Mouse (Mus musculus) right cerebral cortex, postnatal 10 days (tissue): ENCODE measurements around the gene Cst8.
A peak's percentile ranks its signal among the peaks of the same experiment; 100 is the strongest.
"Not testable (repeated sequence)": the region's sequence is repeated elsewhere in the genome, so short reads cannot be mapped to it uniquely, and the experiment has no call there.

Experiments
- DNase-seq, 2 experiments: peaks; one replicate each; pipeline ENCODE4 v3.0.0; 2021; ENCODE audit warnings: low spot score in 2 of 2

Gene Cst8

GRCm38 (mm10) chr2:148798485-148798884 is at the start of gene Cst8:
TSS of gene Cst8 (plus strand) at chr2:148798785.
- DNase-seq: no peak

GRCm38 (mm10) chr2:148750058-148750457 is 48.5 kb upstream of the Cst8 start, which contains the start of gene Cstl1:
TSS of gene Cstl1 (plus strand) at chr2:148750358.
- DNase-seq: no peak

DNA sequence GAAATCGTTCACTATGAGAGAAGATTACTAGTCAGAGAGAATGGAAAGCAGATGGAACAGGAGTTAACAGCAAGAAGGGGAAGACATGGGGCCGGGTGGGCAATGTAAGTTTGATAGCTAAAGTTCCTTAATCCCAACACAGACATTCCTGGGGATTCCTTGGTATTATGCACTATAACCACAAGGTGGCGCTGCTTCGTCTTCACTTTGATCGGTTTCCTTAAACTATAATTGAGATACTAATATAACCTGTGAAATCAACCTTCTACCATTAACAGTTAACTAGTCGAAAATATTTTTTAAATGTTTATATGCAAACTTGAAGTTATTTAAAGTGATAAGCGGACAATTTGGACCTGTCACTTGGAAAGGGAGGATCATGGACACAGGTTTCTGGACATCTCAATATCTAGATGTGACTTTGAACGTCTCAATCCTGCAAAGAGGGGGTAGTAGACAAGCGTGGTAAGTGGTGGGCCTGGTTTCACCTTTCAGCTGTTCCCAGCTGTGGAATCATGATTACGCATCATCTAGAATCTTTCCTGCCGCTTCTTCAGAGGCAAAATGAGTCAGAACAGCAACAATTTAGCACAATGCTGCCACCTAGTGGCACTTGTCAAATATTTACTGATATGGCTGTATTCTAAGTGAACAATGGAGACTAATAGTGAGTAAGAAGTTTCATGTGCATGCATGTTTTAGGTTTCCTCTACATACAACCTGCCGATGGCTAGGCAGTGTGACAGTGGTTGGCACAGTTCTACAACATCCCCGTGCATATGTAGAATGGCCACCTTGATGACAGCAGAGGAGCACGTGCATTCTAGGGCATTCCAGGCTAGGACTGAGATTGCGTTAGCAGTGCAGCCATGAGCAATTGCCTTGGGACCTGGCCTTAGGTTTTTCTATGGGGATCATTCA is 46.4 kb upstream of the Cst8 start:
- DNase-seq: peak; percentile 82 to 83

DNA sequence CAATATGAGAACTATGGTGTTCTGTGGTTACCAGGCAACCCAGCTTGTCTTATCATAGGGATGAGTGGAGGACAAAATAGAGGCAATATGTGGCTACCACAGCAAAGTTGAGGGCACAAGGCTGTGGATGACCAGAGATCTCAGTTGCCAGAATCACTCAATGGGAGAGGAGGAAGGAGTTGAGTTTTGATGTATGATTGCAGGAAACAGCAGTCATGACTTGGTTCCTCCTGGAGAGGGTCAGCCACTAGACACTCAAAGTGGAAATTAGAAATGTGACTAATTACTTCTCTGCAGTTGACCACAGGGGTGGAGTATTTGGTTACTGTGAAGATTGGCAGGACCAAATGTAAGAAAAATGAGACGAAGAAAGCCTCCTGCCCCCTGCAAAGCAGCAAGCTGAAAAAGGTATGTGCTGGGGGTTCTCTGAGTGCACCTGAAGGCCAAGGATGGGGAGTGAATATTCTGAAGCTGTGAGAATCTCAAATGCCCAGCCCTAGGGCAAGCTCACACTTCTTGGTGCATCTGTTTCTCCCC is 44.2 kb upstream of the Cst8 start:
- no peak for DNase-seq

GRCm38 (mm10) chr2:148763648-148764388 is 34.8 kb upstream of the Cst8 start:
- DNase-seq: no peak

GRCm38 (mm10) chr2:148771397-148771796 is 27.2 kb upstream of the Cst8 start, which contains the start of gene Cst11:
TSS of gene Cst11 (minus strand) at chr2:148771497.
- DNase-seq: not testable (repeated sequence)

- DNase-seq: no peak
These were observed 16.9 kb upstream of the Cst8 start, which contains the start of gene 8030411F24Rik for GRCm38 (mm10) chr2:148781709-148782108. TSS of gene 8030411F24Rik (plus strand) at chr2:148782009.

GRCm38 (mm10) chr2:148789142-148789541 is 9.4 kb upstream of the Cst8 start, which contains the start of gene Cst12:
TSS of gene Cst12 (plus strand) at chr2:148789361.
- DNase-seq: peak in 1 of 2 experiments; percentile 22

DNA sequence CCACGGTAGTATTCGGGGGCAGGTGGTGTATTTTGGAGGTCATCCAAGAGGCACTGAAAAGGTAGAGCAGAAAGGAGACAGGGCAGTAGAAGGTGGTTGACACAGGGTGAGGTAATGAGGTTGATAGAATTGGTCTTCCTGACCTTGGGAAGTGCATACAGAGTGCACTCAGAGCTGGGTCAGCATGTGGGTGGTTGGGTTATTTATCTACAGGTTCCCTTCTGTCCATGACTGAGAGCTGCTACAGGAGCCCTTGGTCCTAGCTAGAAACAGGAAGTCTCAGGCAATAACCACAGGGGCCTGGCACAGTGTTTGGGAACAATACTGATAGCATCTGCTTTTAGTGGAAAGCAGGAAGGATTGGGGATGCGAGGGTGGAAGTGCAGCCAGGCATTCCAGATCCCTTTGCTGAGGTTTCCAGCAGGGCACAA is 2.9 kb downstream of the Cst8 start:
- DNase-seq: no peak

GRCm38 (mm10) chr2:148806696-148807095 is 8.1 kb downstream of the Cst8 start:
- no peak for DNase-seq

DNA sequence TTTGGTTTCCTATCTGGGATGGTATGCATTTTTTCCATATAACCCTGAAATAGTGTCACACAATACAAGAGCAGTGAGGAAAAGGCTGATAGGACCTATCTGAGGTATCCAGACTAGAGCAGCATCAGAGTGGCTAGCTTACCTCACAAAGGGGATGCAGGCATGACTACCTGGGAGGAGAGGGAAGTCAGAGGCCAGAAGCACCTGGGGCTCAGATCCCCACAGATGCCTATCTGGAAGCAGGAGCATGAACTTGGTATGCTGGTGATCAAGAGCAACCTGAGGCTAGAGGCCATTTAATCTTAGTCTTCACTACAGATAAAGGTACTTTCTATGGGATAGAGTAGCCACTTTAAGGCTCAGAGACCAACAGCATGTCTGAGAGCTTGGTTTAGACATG is 21.3 kb downstream of the Cst8 start, which contains the start of gene Cst13:
Gene Cst13 (plus strand): TSS at position 173 of the 400 bp plus-strand sequence.
- DNase-seq: no peak

DNA sequence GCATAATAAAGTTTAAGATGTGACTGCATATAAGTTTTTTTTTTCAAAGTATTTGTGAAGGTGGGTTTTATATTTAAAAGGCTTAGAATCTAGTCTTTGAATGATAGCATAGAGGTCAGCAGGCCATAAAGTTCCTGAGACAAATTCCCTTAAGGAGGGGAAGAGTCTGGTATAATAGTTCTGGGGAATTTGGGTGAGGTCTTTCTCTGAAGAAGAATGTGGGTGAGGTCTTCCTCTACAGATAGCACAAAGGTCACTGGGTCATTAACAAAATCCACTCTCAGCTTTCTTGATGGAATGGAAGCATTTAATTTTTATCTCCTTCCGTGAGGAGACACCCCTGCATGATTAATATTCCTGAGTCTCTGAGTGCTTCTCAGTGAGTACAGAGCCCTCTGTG is 27.4 kb downstream of the Cst8 start:
- DNase-seq: no peak

- no peak for DNase-seq
These were observed 36.3 kb downstream of the Cst8 start, which contains the start of gene Cst9 for GRCm38 (mm10) chr2:148834912-148835311. TSS of gene Cst9 (plus strand) at chr2:148835147.

- DNase-seq: no peak
These were observed 39.6 kb downstream of the Cst8 start for GRCm38 (mm10) chr2:148838075-148838777.

DNA sequence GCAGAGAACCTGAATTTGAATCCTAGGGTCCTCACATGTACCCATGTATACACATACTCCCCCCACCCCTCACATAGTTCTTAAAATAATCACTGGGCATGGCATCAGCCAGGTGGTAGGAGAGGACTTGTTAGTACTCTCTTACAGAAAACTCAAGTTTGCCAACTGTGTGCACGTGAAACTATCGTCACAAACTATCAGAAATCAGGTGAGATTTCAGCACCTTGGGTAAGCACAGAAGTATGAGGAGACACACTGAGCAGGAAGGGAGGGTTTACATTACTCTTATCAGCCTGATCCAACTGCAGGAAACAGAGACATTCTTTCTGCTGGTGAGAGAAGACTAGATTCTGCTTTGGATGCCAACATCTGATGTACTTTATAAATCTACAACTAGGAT is 40.6 kb downstream of the Cst8 start:
- DNase-seq: no peak

DNA sequence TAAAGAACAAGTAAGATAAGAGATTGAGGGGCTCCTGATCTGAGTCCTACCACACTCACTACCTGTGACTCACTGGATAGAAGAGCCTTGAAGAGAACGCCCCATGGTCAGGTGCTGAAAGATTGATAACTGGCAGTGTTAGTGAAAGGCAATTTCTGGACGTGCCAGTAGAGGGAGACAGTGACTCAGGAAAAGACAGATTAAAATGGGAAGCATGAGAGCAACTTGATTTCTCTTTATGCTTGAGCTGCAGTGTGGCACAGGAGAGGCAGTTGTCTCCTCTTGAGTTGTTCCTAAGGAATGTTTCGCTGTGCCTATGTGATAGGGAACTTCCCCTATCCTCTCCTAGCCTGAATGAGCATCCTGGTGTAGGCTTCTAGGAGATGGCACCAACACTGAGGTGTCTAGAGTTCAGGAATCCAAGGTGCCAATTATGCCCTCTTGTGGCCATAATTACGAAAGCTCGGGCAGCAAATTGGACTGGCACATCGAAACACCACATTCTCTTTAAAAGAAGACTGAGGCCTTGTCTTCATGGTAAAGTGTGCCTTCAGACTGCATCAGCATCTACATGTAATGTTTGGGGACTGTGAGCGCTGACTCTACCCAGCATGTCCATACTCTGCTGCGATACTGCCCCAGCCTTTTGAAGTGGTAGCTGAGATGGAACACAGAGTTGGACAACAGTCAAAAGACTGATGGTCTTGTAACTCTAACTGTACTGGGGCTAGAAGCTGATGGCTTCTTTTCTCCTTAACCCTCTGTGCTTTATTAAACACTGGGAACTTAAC is 52.7 kb downstream of the Cst8 start:
- peak; percentile 83 to 87 for DNase-seq
